Mouse (Mus musculus): ENCODE data around the gene Olfr328. TPM values are rescaled to one million over a fixed set of nuclear protein-coding genes. Genes with fewer than 3 reads are reported as not detected.

Gene Olfr328
- total RNA-seq (2014; rRNA removed) (0.07 TPM in 1 of 2 replicates, not detected in the other), polyA plus RNA-seq (2012; rRNA removed) (not detected in 2 replicates)

DNA sequence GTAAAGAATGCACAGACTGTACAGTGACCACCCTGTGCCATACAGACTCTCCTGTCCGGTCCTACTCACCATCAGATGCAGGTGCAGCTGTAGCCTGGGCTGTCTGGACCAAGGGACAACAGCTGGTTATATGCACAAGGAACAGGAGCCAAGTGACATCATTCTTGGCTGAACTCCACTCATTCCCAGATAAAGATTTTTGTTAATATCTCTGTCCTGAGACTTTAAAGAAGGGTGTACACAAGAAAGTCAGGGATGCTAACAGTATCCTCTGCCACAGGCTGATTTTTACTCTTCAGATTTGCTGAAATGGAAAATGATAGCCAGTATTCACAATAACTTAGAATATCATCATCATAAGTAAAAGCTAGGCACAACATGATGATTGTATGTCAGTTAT, at the start of gene Olfr328:
Gene Olfr328 (minus strand): TSS at position 101 of the 400 bp plus-strand sequence.
- no peaks in the 10 kb centered on the region for H3K4me1 ChIP-seq (ENCODE audit: control insufficient read depth, insufficient read depth, low read length)
- WGBS: 71% methylated on average over 1 of the region's 1 CpGs
- DNase-seq (ENCODE audit: extremely low read depth, low read depth, low spot score): no peak
- H3K27ac ChIP-seq (replicated peaks; ENCODE audit: insufficient read depth, low read depth, low read length): no peak within 1 kb of the TSS
- no peaks in the 10 kb centered on the region for H3K79me2 ChIP-seq (ENCODE audit: control insufficient read depth, insufficient read depth, low read length)
- no peaks in the 10 kb centered on the region for H3K36me3 ChIP-seq (ENCODE audit: control insufficient read depth, insufficient read depth, low read length)
- peaks cover 3% of the 10 kb centered on the region; the same call in 1 of the 2 replicates for H3K27me3 ChIP-seq (ENCODE audit: control insufficient read depth, insufficient read depth, low read length)
- no peak within 1 kb of the TSS for H3K9ac ChIP-seq (ENCODE audit: low read depth, low read length)
- no peak within 1 kb of the TSS for H3K4me3 ChIP-seq (ENCODE audit: insufficient read depth, low read depth, low read length)
- TF ChIP-seq POLR2A (IDR thresholded peaks at IDR 0.05; ENCODE audit: extremely low read depth, insufficient read depth, low read length) (no peak), CTCF (IDR thresholded peaks at IDR 0.05; ENCODE audit: low read depth, low read length) (no peak)

DNA sequence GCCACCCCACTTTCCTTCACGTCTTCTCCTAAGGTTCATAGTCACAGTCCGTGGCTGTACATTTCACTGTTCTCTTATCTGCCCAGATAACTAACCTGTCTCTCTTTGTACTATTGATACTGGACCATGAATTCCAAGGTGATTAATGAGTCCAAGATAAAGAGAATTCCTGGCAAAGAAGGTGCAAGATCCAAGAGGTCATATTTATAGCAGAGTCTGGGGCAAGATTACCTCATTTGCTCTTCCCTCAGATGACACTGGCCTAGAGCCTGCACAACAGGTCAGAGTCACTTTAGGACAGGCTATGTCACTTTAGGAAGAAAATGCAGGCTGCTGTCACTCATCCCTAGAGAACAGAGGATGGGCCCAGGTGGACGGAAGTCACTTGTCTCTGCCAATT, 49.8 kb upstream of the Olfr328 start:
- TF ChIP-seq CTCF (IDR thresholded peaks at IDR 0.05; ENCODE audit: low read depth, low read length) (no peak), POLR2A (IDR thresholded peaks at IDR 0.05; ENCODE audit: extremely low read depth, insufficient read depth, low read length) (no peak)
- H3K27ac ChIP-seq (replicated peaks; ENCODE audit: insufficient read depth, low read depth, low read length): peak overlapping the region; percentile 30; the same call in 1 of the 2 replicates
- 20% methylated on average over 3 of the region's 3 CpGs for WGBS
- peaks cover 12% of the 10 kb centered on the region for H3K4me1 ChIP-seq (ENCODE audit: control insufficient read depth, insufficient read depth, low read length)
- no peaks in the 10 kb centered on the region for H3K27me3 ChIP-seq (ENCODE audit: control insufficient read depth, insufficient read depth, low read length)
- H3K4me3 ChIP-seq (ENCODE audit: insufficient read depth, low read depth, low read length): no peak overlapping the region
- no peaks in the 10 kb centered on the region for H3K36me3 ChIP-seq (ENCODE audit: control insufficient read depth, insufficient read depth, low read length)
- no peak overlapping the region for H3K9ac ChIP-seq (ENCODE audit: low read depth, low read length)
- H3K79me2 ChIP-seq (ENCODE audit: control insufficient read depth, insufficient read depth, low read length): no peaks in the 10 kb centered on the region
- DNase-seq (ENCODE audit: extremely low read depth, low read depth, low spot score): peak; percentile 81

DNA sequence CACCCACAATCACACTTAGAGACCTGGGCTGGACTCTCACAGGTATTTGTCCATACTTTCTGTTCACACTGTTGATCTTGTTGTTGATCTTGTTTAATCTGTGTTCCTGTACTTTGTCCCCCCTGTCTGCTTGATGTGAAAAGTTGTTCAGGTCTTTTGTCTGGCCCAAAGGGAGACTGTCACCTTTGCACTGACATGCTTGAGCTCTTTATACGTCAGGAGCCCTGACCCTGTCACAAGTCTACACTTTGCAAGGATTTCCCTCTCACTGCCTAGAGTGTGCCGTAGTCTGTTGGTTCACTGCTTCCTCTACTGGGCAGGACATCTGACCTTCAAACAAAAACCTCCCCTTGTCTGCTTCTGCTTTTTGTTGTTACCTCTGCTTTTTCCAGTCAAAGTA, 49.3 kb upstream of the Olfr328 start:
- no peaks in the 10 kb centered on the region for H3K27me3 ChIP-seq (ENCODE audit: control insufficient read depth, insufficient read depth, low read length)
- H3K9ac ChIP-seq (ENCODE audit: low read depth, low read length): no peak overlapping the region
- H3K36me3 ChIP-seq (ENCODE audit: control insufficient read depth, insufficient read depth, low read length): no peaks in the 10 kb centered on the region
- H3K79me2 ChIP-seq (ENCODE audit: control insufficient read depth, insufficient read depth, low read length): no peaks in the 10 kb centered on the region
- WGBS: 20% methylated on average over 2 of the region's 2 CpGs
- no peak overlapping the region for H3K4me3 ChIP-seq (ENCODE audit: insufficient read depth, low read depth, low read length)
- H3K4me1 ChIP-seq (ENCODE audit: control insufficient read depth, insufficient read depth, low read length): peaks cover 12% of the 10 kb centered on the region
- no peak for TF ChIP-seq POLR2A (IDR thresholded peaks at IDR 0.05; ENCODE audit: extremely low read depth, insufficient read depth, low read length)
- peak; percentile 75 for DNase-seq (ENCODE audit: extremely low read depth, low read depth, low spot score)
- peak overlapping the region; percentile 30; the same call in 1 of the 2 replicates for H3K27ac ChIP-seq (replicated peaks; ENCODE audit: insufficient read depth, low read depth, low read length)

DNA sequence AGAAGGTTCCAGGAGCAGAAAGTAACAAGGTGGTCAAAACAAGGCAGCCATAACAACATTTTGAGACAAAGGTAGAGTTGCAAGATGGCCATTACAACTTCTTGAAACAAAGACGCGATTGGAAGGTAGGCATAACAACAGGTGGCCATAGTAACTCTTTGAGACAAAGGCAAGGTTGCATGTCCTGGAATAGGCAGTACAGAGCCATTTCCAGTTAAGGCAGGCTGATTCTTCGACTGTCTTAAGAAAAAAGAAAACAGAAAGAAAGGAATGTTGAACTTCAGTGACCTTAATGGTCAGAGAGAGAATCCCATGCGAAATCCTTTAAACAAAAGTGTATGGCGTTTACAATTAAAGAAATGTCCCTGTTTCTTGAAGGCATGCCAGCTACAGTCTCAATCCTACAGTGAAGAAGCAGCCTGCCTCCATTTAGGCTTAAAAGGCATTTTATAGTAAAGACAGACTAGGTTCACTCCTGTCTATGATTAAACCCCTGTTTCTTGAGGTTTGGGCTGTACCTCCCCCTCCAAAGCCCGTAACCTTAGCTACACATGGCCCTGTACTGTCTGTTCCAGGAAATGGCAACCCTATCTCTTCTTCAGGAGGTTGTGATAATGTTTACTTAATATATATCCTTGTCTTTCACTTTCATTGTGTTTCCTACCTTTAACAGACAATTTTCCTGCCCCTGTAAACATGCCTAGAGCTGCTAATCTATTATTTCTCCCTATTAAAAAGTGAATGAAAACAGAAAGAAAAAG, 47.5 kb upstream of the Olfr328 start:
- Histone ChIP-seq H3K4me3 (ENCODE audit: insufficient read depth, low read depth, low read length) (no peak overlapping the region), H3K79me2 (ENCODE audit: control insufficient read depth, insufficient read depth, low read length) (no peaks in the 10 kb centered on the region), H3K9ac (ENCODE audit: low read depth, low read length) (no peak overlapping the region), H3K27me3 (ENCODE audit: control insufficient read depth, insufficient read depth, low read length) (no peaks in the 10 kb centered on the region), H3K4me1 (ENCODE audit: control insufficient read depth, insufficient read depth, low read length) (peaks cover 12% of the 10 kb centered on the region), H3K27ac (replicated peaks; ENCODE audit: insufficient read depth, low read depth, low read length) (no peak overlapping the region), H3K36me3 (ENCODE audit: control insufficient read depth, insufficient read depth, low read length) (no peaks in the 10 kb centered on the region)
- no peak for TF ChIP-seq CTCF (IDR thresholded peaks at IDR 0.05; ENCODE audit: low read depth, low read length)
- TF ChIP-seq POLR2A (IDR thresholded peaks at IDR 0.05; ENCODE audit: extremely low read depth, insufficient read depth, low read length): no peak
- WGBS: 87% methylated on average over 6 of the region's 6 CpGs
- no peak for DNase-seq (ENCODE audit: extremely low read depth, low read depth, low spot score)

DNA sequence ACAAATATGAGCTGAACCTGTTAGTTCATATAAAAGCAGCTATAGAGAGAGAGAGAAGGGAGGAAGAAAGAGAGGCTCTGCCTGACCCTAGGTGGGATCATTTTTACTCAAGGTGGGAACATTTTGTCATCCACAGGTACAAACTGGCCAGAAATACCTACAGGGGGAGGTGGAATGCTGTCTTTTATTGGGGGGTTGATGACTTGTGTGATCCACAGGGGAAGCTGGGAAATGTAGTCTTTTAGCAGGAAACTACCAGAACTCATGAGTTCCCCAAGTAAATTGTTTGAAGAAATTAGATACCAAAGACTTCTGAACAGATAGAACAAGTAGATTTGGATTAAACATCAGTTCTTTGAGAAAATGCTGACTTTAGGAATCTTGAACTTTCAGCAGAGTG, 46.6 kb upstream of the Olfr328 start:
- no peaks in the 10 kb centered on the region for H3K27me3 ChIP-seq (ENCODE audit: control insufficient read depth, insufficient read depth, low read length)
- TF ChIP-seq POLR2A (IDR thresholded peaks at IDR 0.05; ENCODE audit: extremely low read depth, insufficient read depth, low read length): no peak
- no peak for TF ChIP-seq CTCF (IDR thresholded peaks at IDR 0.05; ENCODE audit: low read depth, low read length)

DNA sequence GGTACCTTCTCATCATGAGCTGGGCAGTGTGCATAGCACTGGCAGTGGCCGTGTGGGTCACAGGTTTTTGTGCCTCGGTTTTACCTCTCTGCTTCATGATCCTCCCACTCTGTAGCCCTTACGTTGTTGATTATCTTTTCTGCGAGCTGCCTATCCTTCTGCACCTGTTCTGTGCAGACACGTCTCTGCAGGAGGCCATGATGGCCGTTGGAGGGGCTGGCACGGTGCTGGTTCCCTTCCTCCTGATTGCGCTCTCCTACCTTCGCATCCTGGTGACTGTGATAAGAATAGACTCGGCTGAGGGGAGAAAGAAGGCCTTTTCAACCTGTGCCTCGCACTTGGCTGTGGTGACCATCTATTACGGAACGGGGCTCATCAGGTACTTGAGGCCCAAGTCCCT, 42.4 kb upstream of the Olfr328 start:
- H3K4me1 ChIP-seq (ENCODE audit: control insufficient read depth, insufficient read depth, low read length): no peaks in the 10 kb centered on the region
- H3K36me3 ChIP-seq (ENCODE audit: control insufficient read depth, insufficient read depth, low read length): no peaks in the 10 kb centered on the region
- TF ChIP-seq CTCF (IDR thresholded peaks at IDR 0.05; ENCODE audit: low read depth, low read length): no peak
- TF ChIP-seq POLR2A (IDR thresholded peaks at IDR 0.05; ENCODE audit: extremely low read depth, insufficient read depth, low read length): no peak
- no peak overlapping the region for H3K27ac ChIP-seq (replicated peaks; ENCODE audit: insufficient read depth, low read depth, low read length)
- no peak overlapping the region for H3K9ac ChIP-seq (ENCODE audit: low read depth, low read length)
- no peaks in the 10 kb centered on the region for H3K27me3 ChIP-seq (ENCODE audit: control insufficient read depth, insufficient read depth, low read length)
- no peak overlapping the region for H3K4me3 ChIP-seq (ENCODE audit: insufficient read depth, low read depth, low read length)
- 86% methylated on average over 13 of the region's 13 CpGs for WGBS
- H3K79me2 ChIP-seq (ENCODE audit: control insufficient read depth, insufficient read depth, low read length): no peaks in the 10 kb centered on the region
- DNase-seq (ENCODE audit: extremely low read depth, low read depth, low spot score): no peak

More for the DNA sequence above, 46.6 kb upstream of the Olfr328 start:
- H3K27ac ChIP-seq (replicated peaks; ENCODE audit: insufficient read depth, low read depth, low read length): no peak overlapping the region
- H3K4me3 ChIP-seq (ENCODE audit: insufficient read depth, low read depth, low read length): no peak overlapping the region
- no peak overlapping the region for H3K9ac ChIP-seq (ENCODE audit: low read depth, low read length)
- H3K79me2 ChIP-seq (ENCODE audit: control insufficient read depth, insufficient read depth, low read length): no peaks in the 10 kb centered on the region
- no peaks in the 10 kb centered on the region for H3K36me3 ChIP-seq (ENCODE audit: control insufficient read depth, insufficient read depth, low read length)
- no peak for DNase-seq (ENCODE audit: extremely low read depth, low read depth, low spot score)
- H3K4me1 ChIP-seq (ENCODE audit: control insufficient read depth, insufficient read depth, low read length): peaks cover 12% of the 10 kb centered on the region

Data from liver, adult 2 months (tissue).